Mouse (Mus musculus) liver, adult 2 months (tissue): ENCODE data around the gene Cttnbp2nl. TPM values are rescaled to one million over a fixed set of nuclear protein-coding genes. Genes with fewer than 3 reads are reported as not detected.

Experiments used
- DNase-seq: peaks from one replicate; pipeline ENCODE4 v3.0.0-alpha.2; 2011; ENCODE audit warnings: low read depth, low spot score; ENCODE audit errors: extremely low read depth
- H3K27ac ChIP-seq: fragments of 200-500 bp; replicated peaks from 2 replicates; pipeline ENCODE4 v1.5.1; 2012; ENCODE audit warnings: low read depth, mild to moderate bottlenecking, control low read depth, inconsistent platforms, low read length; ENCODE audit not compliant: insufficient read depth
- H3K27me3 ChIP-seq: fragments of 200-500 bp; 2 replicates; pipeline ENCODE4 v1.6.1; 2012; ENCODE audit warnings: mild to moderate bottlenecking, moderate library complexity, low read length, inconsistent platforms; ENCODE audit not compliant: control insufficient read depth, insufficient read depth
- H3K36me3 ChIP-seq: fragments of 200-500 bp; 2 replicates; pipeline ENCODE4 v1.6.1; 2012; ENCODE audit warnings: low read length, inconsistent platforms; ENCODE audit not compliant: control insufficient read depth, insufficient read depth
- H3K4me1 ChIP-seq: fragments of 200-500 bp; 2 replicates; pipeline ENCODE4 v1.6.1; 2011; ENCODE audit warnings: low read length; ENCODE audit not compliant: control insufficient read depth, insufficient read depth
- H3K4me3 ChIP-seq: fragments of 200-500 bp; 2 replicates; pipeline ENCODE4 v1.5.1; 2011; ENCODE audit warnings: low read depth, mild to moderate bottlenecking, control low read depth, low read length, moderate library complexity; ENCODE audit not compliant: insufficient read depth
- H3K79me2 ChIP-seq: fragments of 200-500 bp; 2 replicates; pipeline ENCODE4 v1.6.1; 2012; ENCODE audit warnings: inconsistent platforms, mild to moderate bottlenecking, low read length, moderate library complexity; ENCODE audit not compliant: control insufficient read depth, insufficient read depth
- H3K9ac ChIP-seq: fragments of 200-500 bp; 2 replicates; pipeline ENCODE4 v1.6.1; 2012; ENCODE audit warnings: low read depth, mild to moderate bottlenecking, control low read depth, inconsistent platforms, low read length
- CTCF ChIP-seq: fragments of 200-500 bp; IDR thresholded peaks from 2 replicates; pipeline ENCODE4 v1.5.1; 2011; ENCODE audit warnings: low read depth, low read length, control low read depth
- POLR2A ChIP-seq: fragments of 200-500 bp; IDR thresholded peaks from 2 replicates; pipeline ENCODE4 v1.6.1; 2011; ENCODE audit warnings: low read length, control low read depth; ENCODE audit not compliant: insufficient read depth; ENCODE audit errors: extremely low read depth
- WGBS: fragments of 180-500 bp; shearing (Covaris S2); methylation state at CpG from one replicate; pipeline ENCODE4 v1.1.7; 2018; 5-methylcytosine and 5-hydroxymethylcytosine counted together
- polyA plus RNA-seq: library from polyadenylated mRNA; depleted of rRNA; stranded (reverse); fragments of >200 nt; gene quantifications from 2 replicates; pipeline ENCODE4 v1.2.3, GENCODE M21; 2012
- total RNA-seq: library from RNA; depleted of rRNA; stranded (reverse); fragments of >200 nt; gene quantifications from 2 replicates; pipeline ENCODE4 v1.2.3, GENCODE M21; 2014

Cttnbp2nl gene
- total and polyA plus RNA-seq, 2 experiments: 0.54 to 1.8 TPM

- 71% methylated on average over 11 of the region's 11 CpGs for WGBS
- TF ChIP-seq CTCF (no peak), POLR2A (no peak)
These were observed 40.0 kb upstream of the Cttnbp2nl start for GRCm38 (mm10) chr3:105092721-105093505.

DNA sequence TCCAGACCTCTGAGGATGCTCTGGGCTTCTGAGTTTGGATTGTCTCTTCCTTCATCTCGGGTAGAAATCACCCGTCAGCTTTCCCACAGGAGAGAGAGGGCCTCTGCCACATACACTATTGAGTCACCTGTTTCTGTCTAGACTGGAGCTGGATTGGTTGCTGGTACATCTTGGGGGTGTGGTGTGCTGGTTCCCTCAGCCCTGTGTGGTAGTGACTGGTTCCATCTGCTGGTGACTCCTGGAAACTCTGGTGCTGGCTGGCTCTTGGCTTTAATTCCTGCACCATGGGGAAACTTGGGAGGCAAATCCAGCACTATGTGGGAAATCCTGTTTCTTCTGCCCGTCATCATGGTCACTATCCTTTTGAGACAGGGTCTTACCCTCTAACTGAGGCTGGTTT is 38.0 kb upstream of the Cttnbp2nl start:
- TF ChIP-seq POLR2A: no peak
- TF ChIP-seq CTCF: peak; percentile 59
- Histone ChIP-seq H3K9ac (no peak overlapping the region), H3K27me3 (no peaks in the 10 kb centered on the region), H3K27ac (no peak overlapping the region), H3K4me1 (no peaks in the 10 kb centered on the region), H3K4me3 (no peak overlapping the region), H3K79me2 (no peaks in the 10 kb centered on the region), H3K36me3 (no peaks in the 10 kb centered on the region)
- WGBS: 18% methylated on average over 3 of the region's 3 CpGs
- no peak for DNase-seq

More at GRCm38 (mm10) chr3:105092721-105093505, 40.0 kb upstream of the Cttnbp2nl start:
- Histone ChIP-seq H3K9ac (no peak overlapping the region), H3K79me2 (no peaks in the 10 kb centered on the region), H3K27me3 (no peaks in the 10 kb centered on the region), H3K27ac (no peak overlapping the region), H3K36me3 (no peaks in the 10 kb centered on the region), H3K4me1 (no peaks in the 10 kb centered on the region), H3K4me3 (no peak overlapping the region)
- DNase-seq: no peak

DNA sequence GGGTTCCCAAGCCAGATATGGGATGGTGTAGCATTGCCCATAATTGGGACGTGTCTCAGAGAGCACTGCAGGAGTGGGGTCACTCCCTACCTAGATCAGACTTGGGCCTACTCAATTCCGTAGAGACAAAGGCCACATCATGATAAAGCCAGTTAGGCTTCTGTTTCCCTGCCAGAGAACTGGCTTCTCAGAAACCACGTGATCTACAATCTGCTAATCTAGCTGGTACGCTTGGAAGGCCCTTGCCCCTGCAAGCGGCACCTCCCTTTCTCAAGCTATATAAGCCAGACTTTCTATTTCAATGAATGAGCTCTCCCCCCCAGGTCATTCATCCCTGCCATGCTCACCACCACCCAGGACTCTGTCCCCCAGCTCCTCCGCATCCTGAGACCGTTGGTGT is 37.2 kb upstream of the Cttnbp2nl start:
- Histone ChIP-seq H3K27me3 (no peaks in the 10 kb centered on the region), H3K36me3 (no peaks in the 10 kb centered on the region), H3K4me1 (no peaks in the 10 kb centered on the region), H3K4me3 (no peak overlapping the region), H3K79me2 (no peaks in the 10 kb centered on the region), H3K9ac (no peak overlapping the region), H3K27ac (no peak overlapping the region)
- no peak for TF ChIP-seq POLR2A
- no peak for TF ChIP-seq CTCF
- 91% methylated on average over 7 of the region's 7 CpGs for WGBS
- DNase-seq: no peak

DNA sequence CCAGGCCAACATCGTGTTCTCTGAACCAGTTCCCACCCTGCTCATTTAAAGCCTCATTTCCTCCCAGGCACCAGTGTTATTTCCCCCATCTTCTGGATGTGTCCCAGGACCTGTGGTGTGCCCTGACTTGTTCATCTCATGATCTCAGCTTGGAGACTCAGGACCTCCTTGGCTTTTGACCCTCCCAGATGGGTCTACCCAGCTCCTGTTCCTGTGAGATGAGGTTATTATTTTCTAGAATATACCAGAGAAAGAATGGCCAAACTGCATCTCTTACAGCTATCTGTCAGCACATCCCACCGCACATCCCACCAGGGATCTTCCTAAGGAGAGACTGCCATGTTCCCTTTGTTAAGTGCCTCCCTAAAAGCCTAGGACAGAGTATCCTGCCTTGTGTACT is 35.7 kb upstream of the Cttnbp2nl start:
- H3K4me3 ChIP-seq: no peak overlapping the region
- no peak overlapping the region for H3K9ac ChIP-seq
- WGBS: 79% methylated on average over 2 of the region's 2 CpGs
- H3K27me3 ChIP-seq: no peaks in the 10 kb centered on the region
- no peaks in the 10 kb centered on the region for H3K36me3 ChIP-seq
- no peak overlapping the region for H3K27ac ChIP-seq
- H3K79me2 ChIP-seq: no peaks in the 10 kb centered on the region
- no peak for DNase-seq
- TF ChIP-seq POLR2A (no peak), CTCF (no peak)
- no peaks in the 10 kb centered on the region for H3K4me1 ChIP-seq

GRCm38 (mm10) chr3:105087344-105087743 is 34.4 kb upstream of the Cttnbp2nl start:
- TF ChIP-seq POLR2A: no peak
- no peak for TF ChIP-seq CTCF
- Histone ChIP-seq H3K9ac (no peak overlapping the region), H3K4me1 (no peaks in the 10 kb centered on the region), H3K27me3 (no peaks in the 10 kb centered on the region), H3K36me3 (no peaks in the 10 kb centered on the region), H3K27ac (no peak overlapping the region), H3K79me2 (no peaks in the 10 kb centered on the region), H3K4me3 (no peak overlapping the region)
- DNase-seq: no peak
- 54% methylated on average over 3 of the region's 3 CpGs for WGBS

- 25% methylated on average over 7 of the region's 7 CpGs for WGBS
- no peak for DNase-seq
- H3K4me3 ChIP-seq: no peak overlapping the region
- H3K27ac ChIP-seq: no peak overlapping the region
- no peaks in the 10 kb centered on the region for H3K27me3 ChIP-seq
- H3K36me3 ChIP-seq: no peaks in the 10 kb centered on the region
- H3K4me1 ChIP-seq: no peaks in the 10 kb centered on the region
- no peak overlapping the region for H3K9ac ChIP-seq
- H3K79me2 ChIP-seq: no peaks in the 10 kb centered on the region
- TF ChIP-seq CTCF (peak; percentile 75), POLR2A (no peak)
These were observed 25.4 kb upstream of the Cttnbp2nl start for GRCm38 (mm10) chr3:105078231-105078826.
